Mouse (Mus musculus): ENCODE measurements around the gene Ppm1b. TPM values are rescaled to one million over a fixed set of nuclear protein-coding genes. Genes with fewer than 3 reads are reported as not detected.

Gene Ppm1b
- total and polyA plus RNA-seq, 2 experiments from 2014 or later: 51.9 to 54.7 TPM

DNA sequence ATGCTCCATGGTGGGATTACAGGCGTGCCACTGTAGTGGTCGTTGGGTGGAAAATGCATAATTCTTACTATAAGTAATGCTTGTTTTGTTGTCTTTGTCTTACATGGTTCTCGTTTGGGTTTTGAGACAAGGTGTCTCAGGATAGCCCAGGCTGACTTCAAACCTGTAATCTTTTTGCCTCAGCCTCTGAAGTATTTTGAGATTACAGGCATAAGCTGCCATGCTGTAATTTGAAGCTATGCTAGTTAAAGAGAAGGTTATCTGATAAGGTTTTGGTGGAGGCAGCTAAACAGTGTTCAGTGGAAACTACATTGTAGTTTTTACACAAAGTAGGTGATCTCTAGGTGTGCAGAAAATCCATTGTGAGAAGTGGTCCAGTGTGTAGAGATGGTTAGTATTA, 61.8 kb downstream of the Ppm1b start:
- ATAC-seq (ENCODE audit: low FRiP score): no peak
- H3K27me3 ChIP-seq (ENCODE audit: insufficient read depth, low read length): no peaks in the 10 kb centered on the region
- no peaks in the 10 kb centered on the region for H3K4me1 ChIP-seq (ENCODE audit: insufficient read depth, low read length)
- no peak for TF ChIP-seq CTCF (IDR thresholded peaks at IDR 0.05)
- H3K9me3 ChIP-seq (ENCODE audit: low read length): no peaks in the 10 kb centered on the region
- DNase-seq (ENCODE audit: low spot score): no peak
- H3K4me2 ChIP-seq (ENCODE audit: low read depth, low read length, poor library complexity, severe bottlenecking): no peak overlapping the region
- 86% methylated on average over 3 of the region's 3 CpGs for WGBS
- H3K36me3 ChIP-seq (ENCODE audit: insufficient read depth, low read length): no peaks in the 10 kb centered on the region
- H3K27ac ChIP-seq (ENCODE audit: low read depth, low read length): no peak overlapping the region
- H3K4me3 ChIP-seq (ENCODE audit: low read depth, low read length): no peak overlapping the region
- no peak overlapping the region for H3K9ac ChIP-seq (replicated peaks; ENCODE audit: low read length, poor library complexity, severe bottlenecking)

DNA sequence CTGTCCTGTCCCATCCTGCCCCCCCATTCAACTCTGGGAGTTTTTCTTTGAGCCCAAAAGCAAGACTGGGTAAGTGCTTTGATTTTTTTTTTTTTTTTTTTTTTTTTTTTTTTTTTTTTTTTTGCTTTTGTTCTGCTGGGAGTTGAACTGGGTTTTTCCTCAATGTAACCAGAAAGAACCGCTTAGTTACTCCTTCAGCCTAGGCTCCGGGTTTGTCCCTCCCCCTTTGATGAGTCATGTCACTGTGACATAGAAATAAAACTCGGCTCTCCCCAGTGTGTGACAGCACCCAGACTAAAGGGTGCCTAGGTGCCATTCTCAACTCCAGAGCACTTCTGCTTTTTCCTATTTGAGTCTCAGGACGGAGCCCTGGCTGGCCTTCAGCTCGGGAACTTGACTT, 62.3 kb downstream of the Ppm1b start:
- no peak overlapping the region for H3K27ac ChIP-seq (ENCODE audit: low read depth, low read length)
- DNase-seq (ENCODE audit: low spot score) (no peak), ATAC-seq (ENCODE audit: low FRiP score) (no peak)
- H3K27me3 ChIP-seq (ENCODE audit: insufficient read depth, low read length): no peaks in the 10 kb centered on the region
- H3K9me3 ChIP-seq (ENCODE audit: low read length): no peaks in the 10 kb centered on the region
- no peak overlapping the region for H3K9ac ChIP-seq (replicated peaks; ENCODE audit: low read length, poor library complexity, severe bottlenecking)
- 80% methylated on average over 5 of the region's 5 CpGs for WGBS
- H3K36me3 ChIP-seq (ENCODE audit: insufficient read depth, low read length): no peaks in the 10 kb centered on the region
- no peak for TF ChIP-seq CTCF (IDR thresholded peaks at IDR 0.05)
- H3K4me2 ChIP-seq (ENCODE audit: low read depth, low read length, poor library complexity, severe bottlenecking): no peak overlapping the region
- H3K4me3 ChIP-seq (ENCODE audit: low read depth, low read length): no peak overlapping the region
- H3K4me1 ChIP-seq (ENCODE audit: insufficient read depth, low read length): no peaks in the 10 kb centered on the region

DNA sequence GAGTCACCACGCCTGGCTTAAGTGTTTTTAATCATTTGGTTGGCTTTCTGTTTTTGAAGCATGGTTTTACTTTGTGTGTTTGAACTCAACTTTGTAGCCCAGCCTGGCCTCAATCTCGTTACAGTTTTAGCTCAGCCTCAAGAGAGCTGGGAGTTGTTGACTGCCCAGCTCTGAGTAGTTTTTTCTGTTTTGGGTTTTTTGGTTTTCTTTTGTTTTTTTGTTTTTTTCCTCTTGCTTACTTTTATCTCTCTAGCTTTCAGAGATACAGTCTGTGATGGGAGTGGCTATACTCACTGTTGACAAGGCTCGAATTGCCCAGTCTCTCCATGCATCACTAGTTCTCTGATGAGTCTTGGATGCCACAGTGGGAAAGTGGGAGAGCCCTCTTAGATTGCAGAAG, 63.8 kb downstream of the Ppm1b start:
- H3K36me3 ChIP-seq (ENCODE audit: insufficient read depth, low read length): no peaks in the 10 kb centered on the region
- H3K9ac ChIP-seq (replicated peaks; ENCODE audit: low read length, poor library complexity, severe bottlenecking): no peak overlapping the region
- TF ChIP-seq CTCF (IDR thresholded peaks at IDR 0.05): no peak
- H3K4me3 ChIP-seq (ENCODE audit: low read depth, low read length): no peak overlapping the region
- WGBS: 83% methylated on average over 3 of the region's 3 CpGs
- no peaks in the 10 kb centered on the region for H3K9me3 ChIP-seq (ENCODE audit: low read length)
- H3K4me2 ChIP-seq (ENCODE audit: low read depth, low read length, poor library complexity, severe bottlenecking): no peak overlapping the region
- DNase-seq (ENCODE audit: low spot score) (no peak), ATAC-seq (ENCODE audit: low FRiP score) (no peak)
- no peaks in the 10 kb centered on the region for H3K4me1 ChIP-seq (ENCODE audit: insufficient read depth, low read length)
- H3K27ac ChIP-seq (ENCODE audit: low read depth, low read length): no peak overlapping the region
- no peaks in the 10 kb centered on the region for H3K27me3 ChIP-seq (ENCODE audit: insufficient read depth, low read length)

DNA sequence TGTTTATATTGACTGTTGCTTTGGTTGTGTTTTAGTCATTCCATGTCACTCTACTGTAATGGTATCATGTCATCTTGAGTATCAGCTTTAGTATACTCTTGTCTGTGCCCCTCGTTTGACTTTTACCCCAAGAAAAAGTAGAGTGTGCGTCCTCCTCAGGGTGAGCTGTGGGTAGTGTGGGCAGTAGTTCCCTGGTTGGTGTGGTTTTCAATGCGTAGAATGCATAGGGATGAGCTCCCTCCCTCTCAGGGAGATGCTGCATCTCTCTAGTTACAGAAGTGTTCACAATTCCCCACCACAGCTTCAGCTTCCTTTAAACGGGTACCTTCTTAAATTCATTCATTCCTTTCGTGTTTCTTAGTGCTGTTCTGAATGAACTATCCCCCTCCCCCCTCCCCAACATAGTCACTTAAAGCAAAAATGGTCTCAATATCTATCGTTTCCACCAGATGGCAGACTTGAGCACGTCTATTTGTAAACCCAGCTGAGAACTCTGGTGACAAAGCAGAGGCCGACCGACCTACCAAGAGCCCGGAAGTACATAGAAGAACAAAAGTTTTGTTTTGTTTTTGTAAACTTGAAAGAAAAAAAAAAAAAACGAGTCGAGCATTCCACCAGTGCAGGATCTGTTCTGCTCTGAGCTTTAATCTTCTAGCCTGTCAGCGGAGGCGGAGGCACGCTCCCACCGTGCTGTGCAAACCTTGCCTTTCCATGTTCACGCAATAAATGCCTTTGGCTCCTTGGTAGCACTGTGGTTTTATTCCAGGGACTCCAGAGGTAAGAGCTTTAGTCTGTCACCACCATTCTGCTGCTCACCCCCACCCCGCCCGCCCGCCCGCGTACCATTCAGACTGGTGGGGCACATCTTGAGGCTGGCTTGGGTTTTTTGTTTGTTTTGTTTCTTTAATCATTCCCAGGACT, 67.0 kb downstream of the Ppm1b start:
- H3K36me3 ChIP-seq (ENCODE audit: insufficient read depth, low read length): no peaks in the 10 kb centered on the region
- no peaks in the 10 kb centered on the region for H3K9me3 ChIP-seq (ENCODE audit: low read length)
- no peaks in the 10 kb centered on the region for H3K27me3 ChIP-seq (ENCODE audit: insufficient read depth, low read length)
- peak; percentile 79 for TF ChIP-seq CTCF (IDR thresholded peaks at IDR 0.05)
- H3K9ac ChIP-seq (replicated peaks; ENCODE audit: low read length, poor library complexity, severe bottlenecking): no peak overlapping the region
- H3K27ac ChIP-seq (ENCODE audit: low read depth, low read length): no peak overlapping the region
- no peaks in the 10 kb centered on the region for H3K4me1 ChIP-seq (ENCODE audit: insufficient read depth, low read length)
- WGBS: 58% methylated on average over 22 of the region's 22 CpGs
- DNase-seq (ENCODE audit: low spot score) (peak; percentile 89), ATAC-seq (ENCODE audit: low FRiP score) (peak; percentile 50)
- no peak overlapping the region for H3K4me3 ChIP-seq (ENCODE audit: low read depth, low read length)
- no peak overlapping the region for H3K4me2 ChIP-seq (ENCODE audit: low read depth, low read length, poor library complexity, severe bottlenecking)

DNA sequence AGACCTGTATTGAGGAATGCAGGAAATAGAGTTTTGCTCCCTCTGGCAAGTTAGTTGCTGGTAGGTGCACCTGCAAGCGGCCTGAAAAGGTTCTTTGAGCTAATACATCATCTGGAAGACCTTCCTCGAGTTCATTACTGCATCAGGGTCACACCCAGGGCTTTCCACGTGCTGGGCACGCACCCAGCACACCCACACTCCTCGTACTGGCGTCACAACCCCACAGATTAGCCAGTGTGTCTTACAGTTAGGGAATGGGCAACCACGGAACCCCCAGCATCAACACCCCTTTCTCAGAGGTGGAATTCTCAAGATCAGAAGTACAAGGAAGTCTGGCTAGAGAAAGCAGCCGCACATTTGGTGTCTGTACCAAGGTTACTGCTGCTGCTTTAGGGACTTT, 67.7 kb downstream of the Ppm1b start:
- 96% methylated on average over 8 of the region's 8 CpGs for whole genome bisulfite sequencing
- no peak for TF ChIP-seq CTCF (IDR thresholded peaks at IDR 0.05)
- no peak for ATAC-seq (ENCODE audit: low FRiP score)

GRCm38 (mm10) chr17:85025151-85025550, 68.6 kb downstream of the Ppm1b start:
- no peak overlapping the region for H3K4me3 ChIP-seq (ENCODE audit: low read depth, low read length)
- ATAC-seq (ENCODE audit: low FRiP score) (no peak), DNase-seq (ENCODE audit: low spot score) (no peak)
- no peaks in the 10 kb centered on the region for H3K36me3 ChIP-seq (ENCODE audit: insufficient read depth, low read length)
- H3K9me3 ChIP-seq (ENCODE audit: low read length): no peaks in the 10 kb centered on the region
- H3K27ac ChIP-seq (ENCODE audit: low read depth, low read length): no peak overlapping the region
- no peak overlapping the region for H3K4me2 ChIP-seq (ENCODE audit: low read depth, low read length, poor library complexity, severe bottlenecking)
- H3K4me1 ChIP-seq (ENCODE audit: insufficient read depth, low read length): no peaks in the 10 kb centered on the region
- WGBS: 99% methylated on average over 6 of the region's 6 CpGs
- no peak for TF ChIP-seq CTCF (IDR thresholded peaks at IDR 0.05)
- H3K27me3 ChIP-seq (ENCODE audit: insufficient read depth, low read length): no peaks in the 10 kb centered on the region
- no peak overlapping the region for H3K9ac ChIP-seq (replicated peaks; ENCODE audit: low read length, poor library complexity, severe bottlenecking)

More for the DNA sequence above, 67.7 kb downstream of the Ppm1b start:
- Histone ChIP-seq H3K9me3 (ENCODE audit: low read length) (no peaks in the 10 kb centered on the region), H3K4me1 (ENCODE audit: insufficient read depth, low read length) (no peaks in the 10 kb centered on the region), H3K36me3 (ENCODE audit: insufficient read depth, low read length) (no peaks in the 10 kb centered on the region), H3K27ac (ENCODE audit: low read depth, low read length) (no peak overlapping the region), H3K4me2 (ENCODE audit: low read depth, low read length, poor library complexity, severe bottlenecking) (no peak overlapping the region), H3K27me3 (ENCODE audit: insufficient read depth, low read length) (no peaks in the 10 kb centered on the region), H3K9ac (replicated peaks; ENCODE audit: low read length, poor library complexity, severe bottlenecking) (no peak overlapping the region), H3K4me3 (ENCODE audit: low read depth, low read length) (no peak overlapping the region)
- no peak for DNase-seq (ENCODE audit: low spot score)

All from midbrain, postnatal 0 days (tissue).